Mouse (Mus musculus) heart, embryonic 11.5 days (tissue): Measurements from ENCODE around the gene Bloc1s1. TPM values are rescaled to one million over a fixed set of nuclear protein-coding genes. Genes with fewer than 3 reads are reported as not detected.

Source experiments
- ATAC-seq: fragments of 200-750 bp; cut with Nextera tagmentation; replicated peaks from 2 replicates; pipeline ENCODE4 v1.8.0; 2017; ENCODE audit warnings: moderate library complexity; ENCODE audit not compliant: insufficient number of reproducible peaks, low FRiP score, low TSS enrichment
- H3K27ac ChIP-seq: fragments of 300-500 bp; sonication (generic); 2 replicates; pipeline ENCODE4 v1.5.1; 2014; ENCODE audit warnings: mild to moderate bottlenecking, low read depth, low read length
- H3K27me3 ChIP-seq: fragments of 300-500 bp; sonication (generic); 2 replicates; pipeline ENCODE4 v1.6.1; 2014; ENCODE audit warnings: mild to moderate bottlenecking, low read length, mixed read lengths; ENCODE audit not compliant: control insufficient read depth, insufficient read depth
- H3K36me3 ChIP-seq: fragments of 300-500 bp; sonication (generic); 2 replicates; pipeline ENCODE4 v1.6.1; 2014; ENCODE audit warnings: mild to moderate bottlenecking, low read length, moderate library complexity, mixed read lengths; ENCODE audit not compliant: control insufficient read depth, insufficient read depth
- H3K4me1 ChIP-seq: fragments of 300-500 bp; sonication (generic); 2 replicates; pipeline ENCODE4 v1.6.1; 2014; ENCODE audit warnings: low read length; ENCODE audit not compliant: control insufficient read depth, insufficient read depth
- H3K4me2 ChIP-seq: fragments of 300-500 bp; sonication (generic); 2 replicates; pipeline ENCODE4 v1.6.1; 2014; ENCODE audit warnings: mild to moderate bottlenecking, moderate library complexity
- H3K4me3 ChIP-seq: fragments of 300-500 bp; sonication (generic); 2 replicates; pipeline ENCODE4 v1.5.1; 2014; ENCODE audit warnings: low read depth, low read length
- H3K9ac ChIP-seq: fragments of 300-500 bp; sonication (generic); 2 replicates; pipeline ENCODE4 v1.6.1; 2014; ENCODE audit warnings: mild to moderate bottlenecking, low read depth, low read length, moderate library complexity
- H3K9me3 ChIP-seq: fragments of 300-500 bp; sonication (generic); replicated peaks from 2 replicates; pipeline ENCODE4 v1.6.1; 2016; ENCODE audit warnings: low read length; ENCODE audit not compliant: control insufficient read depth
- WGBS: fragments of 180-500 bp; shearing (Covaris S2); extraction: QIAGEN DNeasy Blood & Tissue Kit; methylation state at CpG from one replicate; pipeline ENCODE4 v1.1.7; 2014; ENCODE audit not compliant: insufficient replicate concordance; 5-methylcytosine and 5-hydroxymethylcytosine counted together
- polyA plus RNA-seq: library from polyadenylated mRNA; unstranded; fragments of >200 nt; fragmentation: Nextera tagmentation; extraction: Ambion mirVana; gene quantifications from 2 replicates; pipeline ENCODE4 v1.2.1, GENCODE M21; 2014

Gene Bloc1s1
- polyA plus RNA-seq, result 195 and 206 TPM in 2 replicates

- Histone ChIP-seq H3K4me2 (peak within 1 kb of the TSS; percentile 90), H3K27me3 (no peaks in the 10 kb centered on the region), H3K9me3 (no peaks in the 10 kb centered on the region), H3K9ac (peak within 1 kb of the TSS; percentile 90), H3K4me1 (peaks cover 13% of the 10 kb centered on the region), H3K27ac (peak within 1 kb of the TSS; percentile 88), H3K4me3 (peak within 1 kb of the TSS; percentile 90), H3K36me3 (no peaks in the 10 kb centered on the region)
- no peak for ATAC-seq
- WGBS, result 59% methylated on average over 9 of the region's 9 CpGs
Measured at GRCm38 (mm10) chr10:128923935-128924334, at the start of gene Bloc1s1. Gene Bloc1s1, minus strand, starts transcription at chr10:128924035.

GRCm38 (mm10) chr10:128972841-128973240 lies 49.0 kb upstream of the Bloc1s1 start:
- WGBS, result 66% methylated on average over 4 of the region's 4 CpGs
- Histone ChIP-seq H3K4me3 (no peak overlapping the region), H3K27me3 (no peaks in the 10 kb centered on the region), H3K4me2 (no peak overlapping the region), H3K4me1 (peaks cover 7% of the 10 kb centered on the region; the same call in 1 of the 2 replicates), H3K9ac (no peak overlapping the region), H3K36me3 (no peaks in the 10 kb centered on the region), H3K9me3 (no peaks in the 10 kb centered on the region), H3K27ac (no peak overlapping the region)
- ATAC-seq, result no peak

- H3K4me3 ChIP-seq, result no peak overlapping the region
- no peaks in the 10 kb centered on the region for H3K27me3 ChIP-seq
- no peak overlapping the region for H3K4me2 ChIP-seq
- no peaks in the 10 kb centered on the region for H3K4me1 ChIP-seq
- no peak overlapping the region for H3K27ac ChIP-seq
- WGBS, result 38% methylated on average over 1 of the region's 1 CpGs
- no peak overlapping the region for H3K9ac ChIP-seq
- no peak for ATAC-seq
- H3K36me3 ChIP-seq, result no peaks in the 10 kb centered on the region
- no peaks in the 10 kb centered on the region for H3K9me3 ChIP-seq
Measured at GRCm38 (mm10) chr10:128970740-128971250, 47.0 kb upstream of the Bloc1s1 start.

- Histone ChIP-seq H3K4me1 (no peaks in the 10 kb centered on the region), H3K36me3 (no peaks in the 10 kb centered on the region), H3K9me3 (no peaks in the 10 kb centered on the region), H3K9ac (no peak overlapping the region), H3K27me3 (no peaks in the 10 kb centered on the region), H3K4me2 (no peak overlapping the region), H3K4me3 (no peak overlapping the region), H3K27ac (no peak overlapping the region)
- ATAC-seq, result no peak
- 21% methylated on average over 1 of the region's 1 CpGs for WGBS
Measured at GRCm38 (mm10) chr10:128968341-128968749, 44.5 kb upstream of the Bloc1s1 start.

- Histone ChIP-seq H3K27me3 (no peaks in the 10 kb centered on the region), H3K4me2 (no peak overlapping the region), H3K9me3 (no peaks in the 10 kb centered on the region), H3K36me3 (no peaks in the 10 kb centered on the region), H3K9ac (no peak overlapping the region), H3K4me1 (no peaks in the 10 kb centered on the region), H3K27ac (no peak overlapping the region), H3K4me3 (no peak overlapping the region)
- ATAC-seq, result no peak
- 80% methylated on average over 6 of the region's 6 CpGs for whole genome bisulfite sequencing
Measured at GRCm38 (mm10) chr10:128965871-128966270, 42.0 kb upstream of the Bloc1s1 start.

- no peak overlapping the region for H3K27ac ChIP-seq
- no peak overlapping the region for H3K4me2 ChIP-seq
- ATAC-seq, result no peak
- no peak overlapping the region for H3K9ac ChIP-seq
- no peaks in the 10 kb centered on the region for H3K4me1 ChIP-seq
- 70% methylated on average over 2 of the region's 2 CpGs for WGBS
- no peaks in the 10 kb centered on the region for H3K9me3 ChIP-seq
- H3K4me3 ChIP-seq, result no peak overlapping the region
- H3K36me3 ChIP-seq, result no peaks in the 10 kb centered on the region
- no peaks in the 10 kb centered on the region for H3K27me3 ChIP-seq
Measured at GRCm38 (mm10) chr10:128964961-128965360, 41.1 kb upstream of the Bloc1s1 start.

GRCm38 (mm10) chr10:128960590-128961584 lies 37.1 kb upstream of the Bloc1s1 start, which contains the start of gene Mettl7b:
Gene Mettl7b, minus strand, starts transcription at chr10:128960988.
- Histone ChIP-seq H3K9ac (no peak within 1 kb of the TSS), H3K9me3 (no peaks in the 10 kb centered on the region), H3K4me1 (no peaks in the 10 kb centered on the region), H3K27ac (no peak within 1 kb of the TSS), H3K4me3 (no peak within 1 kb of the TSS), H3K36me3 (no peaks in the 10 kb centered on the region), H3K4me2 (no peak within 1 kb of the TSS), H3K27me3 (peaks cover 3% of the 10 kb centered on the region; the same call in 1 of the 2 replicates)
- 74% methylated on average over 12 of the region's 12 CpGs for WGBS
- no peak for ATAC-seq

- no peak for ATAC-seq
- H3K4me3 ChIP-seq, result no peak overlapping the region
- no peak overlapping the region for H3K9ac ChIP-seq
- H3K27me3 ChIP-seq, result peaks cover 6% of the 10 kb centered on the region
- no peaks in the 10 kb centered on the region for H3K9me3 ChIP-seq
- no peaks in the 10 kb centered on the region for H3K36me3 ChIP-seq
- no peak overlapping the region for H3K27ac ChIP-seq
- no peak overlapping the region for H3K4me2 ChIP-seq
- H3K4me1 ChIP-seq, result no peaks in the 10 kb centered on the region
- WGBS, result 65% methylated on average over 4 of the region's 4 CpGs
Measured at GRCm38 (mm10) chr10:128960142-128960541, 36.3 kb upstream of the Bloc1s1 start.
